Mouse (Mus musculus): ENCODE measurements around the gene Rab3a. TPM values are rescaled to one million over a fixed set of nuclear protein-coding genes. Genes with fewer than 3 reads are reported as not detected.

Gene Rab3a
- polyA plus RNA-seq, 1 experiment from 2014 or later, result 70.3 TPM

GRCm38 (mm10) chr8:70804481-70805206 lies 50.2 kb downstream of the Rab3a start, which contains the start of gene Mast3:
Mast3 (minus strand) TSS chr8:70805054.
- Histone ChIP-seq H3K27me3 (ENCODE audit: insufficient read depth, poor library complexity, severe bottlenecking) (peaks cover 92% of the 10 kb centered on the region), H3K27ac (no peak within 1 kb of the TSS; the same call in 1 of the 2 replicates), H3K36me3 (no peaks in the 10 kb centered on the region), H3K4me3 (peak within 1 kb of the TSS; percentile 58), H3K4me1 (replicated peaks) (peaks cover 30% of the 10 kb centered on the region), H3K9me3 (no peaks in the 10 kb centered on the region)
- WGBS, result 1% methylated on average over 45 of the region's 45 CpGs
- DNase-seq (ENCODE audit: low spot score), result peak; percentile 87

GRCm38 (mm10) chr8:70806541-70806940 lies 52.1 kb downstream of the Rab3a start:
- WGBS, result 72% methylated on average over 4 of the region's 4 CpGs
- Histone ChIP-seq H3K4me1 (replicated peaks) (peaks cover 31% of the 10 kb centered on the region), H3K27ac (no peak overlapping the region), H3K27me3 (ENCODE audit: insufficient read depth, poor library complexity, severe bottlenecking) (peaks cover 86% of the 10 kb centered on the region), H3K4me3 (no peak overlapping the region), H3K9me3 (no peaks in the 10 kb centered on the region), H3K36me3 (no peaks in the 10 kb centered on the region)
- no peak for DNase-seq (ENCODE audit: low spot score)

GRCm38 (mm10) chr8:70807304-70807703 lies 52.8 kb downstream of the Rab3a start:
- no peak for DNase-seq (ENCODE audit: low spot score)
- Histone ChIP-seq H3K4me1 (replicated peaks) (peaks cover 31% of the 10 kb centered on the region), H3K27me3 (ENCODE audit: insufficient read depth, poor library complexity, severe bottlenecking) (peaks cover 78% of the 10 kb centered on the region), H3K27ac (no peak overlapping the region), H3K36me3 (no peaks in the 10 kb centered on the region), H3K4me3 (no peak overlapping the region), H3K9me3 (no peaks in the 10 kb centered on the region)
- 38% methylated on average over 1 of the region's 1 CpGs for WGBS

- Histone ChIP-seq H3K9me3 (no peaks in the 10 kb centered on the region), H3K4me3 (no peak within 1 kb of the TSS), H3K27ac (no peak within 1 kb of the TSS), H3K36me3 (no peaks in the 10 kb centered on the region), H3K27me3 (ENCODE audit: insufficient read depth, poor library complexity, severe bottlenecking) (peaks cover 76% of the 10 kb centered on the region), H3K4me1 (replicated peaks) (peaks cover 31% of the 10 kb centered on the region)
- DNase-seq (ENCODE audit: low spot score), result no peak
- WGBS, result 68% methylated on average over 5 of the region's 5 CpGs
These were observed 53.8 kb downstream of the Rab3a start, which contains the start of gene Il12rb1 for GRCm38 (mm10) chr8:70808239-70808638. Il12rb1 (plus strand) TSS chr8:70808449.

Other genes starting within 250 kb of the Rab3a start
- gene Rex1bd, start 247.9 kb upstream of the Rab3a start, polyA plus RNA-seq (2016; fragmentation: Nextera tagmentation; extraction: Ambion mirVana), result 131 and 148 TPM in 2 replicates
- 914 and 933 TPM in 2 replicates for gene Uba52, start 243.9 kb upstream of the Rab3a start, polyA plus RNA-seq (2016; fragmentation: Nextera tagmentation; extraction: Ambion mirVana)
- 311 and 360 TPM in 2 replicates for gene Fkbp8, start 227.0 kb upstream of the Rab3a start, polyA plus RNA-seq (2016; fragmentation: Nextera tagmentation; extraction: Ambion mirVana)
- gene Kxd1, start 226.7 kb upstream of the Rab3a start, polyA plus RNA-seq (2016; fragmentation: Nextera tagmentation; extraction: Ambion mirVana), result 54.3 and 57.7 TPM in 2 replicates
- 20.5 and 22.4 TPM in 2 replicates for gene Ell, start 215.2 kb upstream of the Rab3a start, polyA plus RNA-seq (2016; fragmentation: Nextera tagmentation; extraction: Ambion mirVana)
- gene Isyna1, start 160.3 kb upstream of the Rab3a start, polyA plus RNA-seq (2016; fragmentation: Nextera tagmentation; extraction: Ambion mirVana), result 158 and 159 TPM in 2 replicates
- 84.4 and 117 TPM in 2 replicates for gene Ssbp4, start 145.8 kb upstream of the Rab3a start, polyA plus RNA-seq (2016; fragmentation: Nextera tagmentation; extraction: Ambion mirVana)
- gene Lrrc25, start 138.5 kb upstream of the Rab3a start, polyA plus RNA-seq (2016; fragmentation: Nextera tagmentation; extraction: Ambion mirVana), result 1.1 and 1.6 TPM in 2 replicates
- not detected in 2 replicates for gene Gdf15, start 122.2 kb upstream of the Rab3a start, polyA plus RNA-seq (2016; fragmentation: Nextera tagmentation; extraction: Ambion mirVana)
- gene Pgpep1, start 94.3 kb upstream of the Rab3a start, polyA plus RNA-seq (2016; fragmentation: Nextera tagmentation; extraction: Ambion mirVana), result 87.4 and 141 TPM in 2 replicates
- 344 and 354 TPM in 2 replicates for gene Lsm4, start 81.4 kb upstream of the Rab3a start, polyA plus RNA-seq (2016; fragmentation: Nextera tagmentation; extraction: Ambion mirVana)
- 64.6 and 128 TPM in 2 replicates for gene Jund, start 55.7 kb upstream of the Rab3a start, polyA plus RNA-seq (2016; fragmentation: Nextera tagmentation; extraction: Ambion mirVana)
- gene Iqcn, start 51.2 kb upstream of the Rab3a start, polyA plus RNA-seq (2016; fragmentation: Nextera tagmentation; extraction: Ambion mirVana), result 0.07 TPM in 1 of 2 replicates, not detected in the other
- gene Gm3336, start 36.1 kb upstream of the Rab3a start, polyA plus RNA-seq (2016; fragmentation: Nextera tagmentation; extraction: Ambion mirVana), result not detected in 2 replicates
- 0.63 and 0.69 TPM in 2 replicates for gene Pde4c, start 31.0 kb upstream of the Rab3a start, polyA plus RNA-seq (2016; fragmentation: Nextera tagmentation; extraction: Ambion mirVana)
- 35.0 and 40.6 TPM in 2 replicates for gene Mpv17l2, start 6.3 kb downstream of the Rab3a start, polyA plus RNA-seq (2016; fragmentation: Nextera tagmentation; extraction: Ambion mirVana)
- gene Pik3r2, start 22.0 kb downstream of the Rab3a start, polyA plus RNA-seq (2016; fragmentation: Nextera tagmentation; extraction: Ambion mirVana), result 73.4 and 82.1 TPM in 2 replicates
- 11.4 and 18.2 TPM in 2 replicates for gene Mast3, start 50.4 kb downstream of the Rab3a start, polyA plus RNA-seq (2016; fragmentation: Nextera tagmentation; extraction: Ambion mirVana)
- 0.05 TPM in 1 of 2 replicates, not detected in the other for gene Il12rb1, start 53.8 kb downstream of the Rab3a start, polyA plus RNA-seq (2016; fragmentation: Nextera tagmentation; extraction: Ambion mirVana)
- 7.3 and 8.7 TPM in 2 replicates for gene Arrdc2, start 85.0 kb downstream of the Rab3a start, polyA plus RNA-seq (2016; fragmentation: Nextera tagmentation; extraction: Ambion mirVana)
- 6.2 and 19.3 TPM in 2 replicates for gene Kcnn1, start 108.6 kb downstream of the Rab3a start, polyA plus RNA-seq (2016; fragmentation: Nextera tagmentation; extraction: Ambion mirVana)
- gene Ccdc124, start 119.3 kb downstream of the Rab3a start, polyA plus RNA-seq (2016; fragmentation: Nextera tagmentation; extraction: Ambion mirVana), result 172 and 182 TPM in 2 replicates
- 0.39 and 0.59 TPM in 2 replicates for gene Slc5a5, start 138.1 kb downstream of the Rab3a start, polyA plus RNA-seq (2016; fragmentation: Nextera tagmentation; extraction: Ambion mirVana)
- gene Rpl18a, start 142.7 kb downstream of the Rab3a start, polyA plus RNA-seq (2016; fragmentation: Nextera tagmentation; extraction: Ambion mirVana), result 3,443 and 3,791 TPM in 2 replicates
- 66.6 and 74.5 TPM in 2 replicates for gene Map1s, start 151.3 kb downstream of the Rab3a start, polyA plus RNA-seq (2016; fragmentation: Nextera tagmentation; extraction: Ambion mirVana)